Mouse (Mus musculus): ENCODE results near the gene Coro7. TPM values are rescaled to one million over a fixed set of nuclear protein-coding genes. Genes with fewer than 3 reads are reported as not detected.

Gene Coro7
- polyA plus RNA-seq, 1 experiment = 17.2 TPM

GRCm38 (mm10) chr16:4640267-4641005 lies 39.1 kb downstream of the Coro7 start:
- Histone ChIP-seq H3K36me3 (ENCODE audit: control insufficient read depth, insufficient read depth, low read length) (no peaks in the 10 kb centered on the region), H3K4me3 (ENCODE audit: control insufficient read depth, low read depth, low read length) (peak overlapping the region; percentile 85), H3K27me3 (ENCODE audit: control insufficient read depth, insufficient read depth, low read length) (no peaks in the 10 kb centered on the region), H3K4me1 (ENCODE audit: control insufficient read depth, insufficient read depth, low read length) (peaks cover 22% of the 10 kb centered on the region), H3K27ac (ENCODE audit: control insufficient read depth, insufficient read depth, low read depth, low read length) (peak overlapping the region; percentile 51)
- no peak for TF ChIP-seq POLR2A (IDR thresholded peaks at IDR 0.05; ENCODE audit: control insufficient read depth, low read depth, low read length)
- no peak for TF ChIP-seq CTCF (IDR thresholded peaks at IDR 0.05; ENCODE audit: control insufficient read depth, insufficient read depth, insufficient replicate concordance, low read depth, low read length)

DNA sequence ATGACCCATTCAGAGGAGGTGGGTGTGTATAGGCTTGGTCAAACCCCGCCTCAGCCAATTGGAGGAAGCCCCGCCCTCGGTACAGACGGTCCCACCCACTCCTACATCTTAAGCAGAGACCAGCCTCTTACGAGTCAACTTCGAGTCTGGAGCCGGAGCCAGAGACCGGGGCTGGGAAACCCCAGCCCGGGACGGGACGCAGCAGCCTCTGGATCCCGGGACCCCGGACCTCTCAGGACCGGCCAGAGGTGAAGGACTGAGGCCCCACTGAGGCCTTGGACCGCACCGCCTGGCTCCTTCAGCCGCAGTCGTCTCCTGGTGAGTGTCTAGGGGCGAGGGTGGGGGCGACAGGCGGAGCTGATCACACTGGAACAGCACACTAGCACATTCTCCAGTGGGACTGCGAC lies 39.7 kb downstream of the Coro7 start, which contains the start of the genes Vasn and Dnaja3:
TSS of gene Vasn (plus strand) at position 111 of the 407 bp plus-strand sequence.
TSS of gene Dnaja3 (plus strand) at position 159 of the 407 bp plus-strand sequence.
- peak within 1 kb of the TSS; percentile 85 for H3K4me3 ChIP-seq (ENCODE audit: control insufficient read depth, low read depth, low read length)
- H3K36me3 ChIP-seq (ENCODE audit: control insufficient read depth, insufficient read depth, low read length) = no peaks in the 10 kb centered on the region
- peaks cover 20% of the 10 kb centered on the region for H3K4me1 ChIP-seq (ENCODE audit: control insufficient read depth, insufficient read depth, low read length)
- TF ChIP-seq CTCF (IDR thresholded peaks at IDR 0.05; ENCODE audit: control insufficient read depth, insufficient read depth, insufficient replicate concordance, low read depth, low read length) (no peak), POLR2A (IDR thresholded peaks at IDR 0.05; ENCODE audit: control insufficient read depth, low read depth, low read length) (peak; percentile 77)
- no peaks in the 10 kb centered on the region for H3K27me3 ChIP-seq (ENCODE audit: control insufficient read depth, insufficient read depth, low read length)
- peak within 1 kb of the TSS; percentile 51 for H3K27ac ChIP-seq (ENCODE audit: control insufficient read depth, insufficient read depth, low read depth, low read length)

DNA sequence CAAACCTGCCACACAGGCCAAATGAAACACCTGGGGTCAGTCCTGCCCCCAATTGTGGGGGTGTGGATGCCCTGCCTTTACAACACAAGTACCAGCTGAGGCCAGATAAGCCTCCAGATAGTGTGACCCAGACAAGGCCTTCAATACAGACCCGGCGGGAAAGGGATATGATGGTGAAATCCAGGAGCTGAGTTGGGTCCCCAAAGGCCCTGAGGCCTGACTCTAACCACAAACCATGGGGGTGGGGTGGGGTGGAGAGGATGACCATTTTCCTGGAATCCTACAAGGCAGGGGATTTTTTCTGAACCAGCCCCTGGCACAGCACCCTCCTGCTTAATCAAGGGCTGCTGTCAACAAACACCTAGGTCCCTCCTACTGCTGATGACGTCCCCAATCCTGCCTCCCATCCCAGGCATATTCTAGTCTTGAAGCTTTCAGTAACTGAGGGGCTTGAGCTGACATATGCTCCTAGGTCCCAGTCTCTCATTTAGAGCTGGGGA lies 40.6 kb downstream of the Coro7 start:
- H3K4me1 ChIP-seq (ENCODE audit: control insufficient read depth, insufficient read depth, low read length) = peaks cover 20% of the 10 kb centered on the region
- TF ChIP-seq CTCF (IDR thresholded peaks at IDR 0.05; ENCODE audit: control insufficient read depth, insufficient read depth, insufficient replicate concordance, low read depth, low read length) = no peak
- TF ChIP-seq POLR2A (IDR thresholded peaks at IDR 0.05; ENCODE audit: control insufficient read depth, low read depth, low read length) = no peak

DNA sequence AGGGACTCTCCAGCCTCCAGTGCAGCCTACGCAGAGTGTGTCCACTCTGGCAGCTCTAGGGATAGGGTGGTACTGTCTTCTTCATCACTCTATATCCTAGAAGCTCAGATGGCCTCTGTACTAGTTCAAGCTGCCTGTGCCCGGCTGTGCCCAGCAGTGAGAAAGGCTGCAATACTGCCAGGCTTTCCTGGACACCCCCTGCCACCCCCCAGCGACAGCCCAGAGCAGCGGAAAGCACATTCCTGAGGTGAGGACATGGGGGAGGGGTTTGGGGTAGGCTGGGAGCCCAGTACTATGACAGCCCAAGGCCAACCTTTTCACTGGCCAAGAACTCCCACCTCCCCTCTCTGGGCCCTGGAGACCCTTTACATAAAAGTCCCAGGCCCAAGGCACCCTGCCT lies 43.8 kb downstream of the Coro7 start:
- H3K4me1 ChIP-seq (ENCODE audit: control insufficient read depth, insufficient read depth, low read length) = peaks cover 8% of the 10 kb centered on the region
- H3K36me3 ChIP-seq (ENCODE audit: control insufficient read depth, insufficient read depth, low read length) = no peaks in the 10 kb centered on the region; the same call in 1 of the 2 replicates
- TF ChIP-seq CTCF (IDR thresholded peaks at IDR 0.05; ENCODE audit: control insufficient read depth, insufficient read depth, insufficient replicate concordance, low read depth, low read length) (no peak), POLR2A (IDR thresholded peaks at IDR 0.05; ENCODE audit: control insufficient read depth, low read depth, low read length) (no peak)
- H3K27me3 ChIP-seq (ENCODE audit: control insufficient read depth, insufficient read depth, low read length) = no peaks in the 10 kb centered on the region
- no peak overlapping the region for H3K27ac ChIP-seq (ENCODE audit: control insufficient read depth, insufficient read depth, low read depth, low read length)
- peak overlapping the region; percentile 12 for H3K4me3 ChIP-seq (ENCODE audit: control insufficient read depth, low read depth, low read length)

More for the DNA sequence above, 40.6 kb downstream of the Coro7 start:
- H3K36me3 ChIP-seq (ENCODE audit: control insufficient read depth, insufficient read depth, low read length) = no peaks in the 10 kb centered on the region
- H3K4me3 ChIP-seq (ENCODE audit: control insufficient read depth, low read depth, low read length) = no peak overlapping the region
- no peak overlapping the region for H3K27ac ChIP-seq (ENCODE audit: control insufficient read depth, insufficient read depth, low read depth, low read length)
- H3K27me3 ChIP-seq (ENCODE audit: control insufficient read depth, insufficient read depth, low read length) = no peaks in the 10 kb centered on the region

DNA sequence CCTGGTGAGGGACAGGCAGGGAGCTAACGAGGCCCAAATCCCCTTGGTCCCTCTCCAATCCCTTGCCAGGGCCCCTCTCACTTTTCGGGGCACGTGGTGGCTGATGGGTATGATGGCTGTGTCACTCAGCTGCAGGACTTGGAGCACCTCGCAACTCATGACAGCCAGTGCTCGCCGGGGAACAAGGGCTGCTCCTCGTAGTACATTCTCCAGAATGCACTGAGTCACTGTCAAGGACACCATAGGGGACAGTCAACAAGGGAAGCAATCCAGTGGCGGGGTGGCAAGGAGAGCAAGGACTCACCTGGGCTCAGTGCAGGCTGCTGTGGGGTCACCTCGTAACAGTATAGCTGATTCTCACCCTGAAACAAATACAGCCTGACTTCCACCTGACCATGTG lies 44.9 kb downstream of the Coro7 start:
- Histone ChIP-seq H3K4me3 (ENCODE audit: control insufficient read depth, low read depth, low read length) (no peak overlapping the region), H3K4me1 (ENCODE audit: control insufficient read depth, insufficient read depth, low read length) (no peaks in the 10 kb centered on the region; the same call in 1 of the 2 replicates), H3K27me3 (ENCODE audit: control insufficient read depth, insufficient read depth, low read length) (no peaks in the 10 kb centered on the region), H3K36me3 (ENCODE audit: control insufficient read depth, insufficient read depth, low read length) (no peaks in the 10 kb centered on the region; the same call in 1 of the 2 replicates), H3K27ac (ENCODE audit: control insufficient read depth, insufficient read depth, low read depth, low read length) (no peak overlapping the region)
- TF ChIP-seq POLR2A (IDR thresholded peaks at IDR 0.05; ENCODE audit: control insufficient read depth, low read depth, low read length) (no peak), CTCF (IDR thresholded peaks at IDR 0.05; ENCODE audit: control insufficient read depth, insufficient read depth, insufficient replicate concordance, low read depth, low read length) (no peak)

- Histone ChIP-seq H3K27ac (ENCODE audit: control insufficient read depth, insufficient read depth, low read depth, low read length) (no peak overlapping the region), H3K4me3 (ENCODE audit: control insufficient read depth, low read depth, low read length) (no peak overlapping the region), H3K36me3 (ENCODE audit: control insufficient read depth, insufficient read depth, low read length) (no peaks in the 10 kb centered on the region; the same call in 1 of the 2 replicates), H3K4me1 (ENCODE audit: control insufficient read depth, insufficient read depth, low read length) (no peaks in the 10 kb centered on the region), H3K27me3 (ENCODE audit: control insufficient read depth, insufficient read depth, low read length) (no peaks in the 10 kb centered on the region)
- no peak for TF ChIP-seq CTCF (IDR thresholded peaks at IDR 0.05; ENCODE audit: control insufficient read depth, insufficient read depth, insufficient replicate concordance, low read depth, low read length)
- TF ChIP-seq POLR2A (IDR thresholded peaks at IDR 0.05; ENCODE audit: control insufficient read depth, low read depth, low read length) = no peak
Observed at GRCm38 (mm10) chr16:4633661-4634060, 45.9 kb downstream of the Coro7 start.

- H3K36me3 ChIP-seq (ENCODE audit: control insufficient read depth, insufficient read depth, low read length) = no peaks in the 10 kb centered on the region; the same call in 1 of the 2 replicates
- H3K4me3 ChIP-seq (ENCODE audit: control insufficient read depth, low read depth, low read length) = no peak overlapping the region
- TF ChIP-seq CTCF (IDR thresholded peaks at IDR 0.05; ENCODE audit: control insufficient read depth, insufficient read depth, insufficient replicate concordance, low read depth, low read length) = peak; percentile 2; the same call in 1 of the 2 replicates
- TF ChIP-seq POLR2A (IDR thresholded peaks at IDR 0.05; ENCODE audit: control insufficient read depth, low read depth, low read length) = no peak
- H3K4me1 ChIP-seq (ENCODE audit: control insufficient read depth, insufficient read depth, low read length) = no peaks in the 10 kb centered on the region
- no peak overlapping the region for H3K27ac ChIP-seq (ENCODE audit: control insufficient read depth, insufficient read depth, low read depth, low read length)
- H3K27me3 ChIP-seq (ENCODE audit: control insufficient read depth, insufficient read depth, low read length) = no peaks in the 10 kb centered on the region
Observed at GRCm38 (mm10) chr16:4632050-4632449, 47.5 kb downstream of the Coro7 start.
